Mouse (Mus musculus) neural tube, embryonic 11.5 days (tissue): ENCODE measurements around the gene Gm49384. TPM values are rescaled to one million over a fixed set of nuclear protein-coding genes. Genes with fewer than 3 reads are reported as not detected.
A peak's percentile ranks its signal among the peaks of the same experiment; 100 is the strongest.

Experiments used
- ATAC-seq: fragments of 200-750 bp; cut with Nextera tagmentation; 2 replicates; pipeline ENCODE4 v1.8.0; 2017; ENCODE audit warnings: moderate number of reproducible peaks, mild to moderate bottlenecking, moderate TSS enrichment, moderate library complexity; ENCODE audit not compliant: insufficient read depth, low FRiP score, low TSS enrichment
- DNase-seq: peaks from one replicate; pipeline ENCODE4 v3.0.0-alpha.2; 2015; ENCODE audit warnings: low spot score
- H3K27ac ChIP-seq: fragments of 300-500 bp; sonication (generic); 2 replicates; pipeline ENCODE4 v1.5.1; 2014; ENCODE audit warnings: low read depth, mild to moderate bottlenecking, low read length
- H3K27me3 ChIP-seq: fragments of 300-500 bp; sonication (generic); 2 replicates; pipeline ENCODE4 v1.6.1; 2014; ENCODE audit warnings: mild to moderate bottlenecking, low read length, mixed read lengths; ENCODE audit not compliant: control insufficient read depth, insufficient read depth
- H3K36me3 ChIP-seq: fragments of 300-500 bp; sonication (generic); 2 replicates; pipeline ENCODE4 v1.6.1; 2014; ENCODE audit warnings: mild to moderate bottlenecking, low read length, moderate library complexity, mixed read lengths; ENCODE audit not compliant: control insufficient read depth, insufficient read depth
- H3K4me1 ChIP-seq: fragments of 300-500 bp; sonication (generic); 2 replicates; pipeline ENCODE4 v1.6.1; 2014; ENCODE audit warnings: low read length, mixed read lengths; ENCODE audit not compliant: control insufficient read depth, insufficient read depth
- H3K4me2 ChIP-seq: fragments of 300-500 bp; sonication (generic); 2 replicates; pipeline ENCODE4 v1.6.1; 2014; ENCODE audit warnings: low read depth, mild to moderate bottlenecking, moderate library complexity
- H3K4me3 ChIP-seq: fragments of 300-500 bp; sonication (generic); 2 replicates; pipeline ENCODE4 v1.5.1; 2014; ENCODE audit warnings: low read depth, low read length
- H3K9ac ChIP-seq: fragments of 300-500 bp; sonication (generic); 2 replicates; pipeline ENCODE4 v1.6.1; 2014; ENCODE audit warnings: mild to moderate bottlenecking, low read length
- H3K9me3 ChIP-seq: fragments of 300-500 bp; sonication (generic); 2 replicates; pipeline ENCODE4 v1.6.1; 2016; ENCODE audit warnings: low read length; ENCODE audit not compliant: control insufficient read depth
- WGBS: fragments of 180-500 bp; shearing (Covaris S2); extraction: QIAGEN DNeasy Blood & Tissue Kit; methylation state at CpG from one replicate; pipeline ENCODE4 v1.1.7; 2014; 5-methylcytosine and 5-hydroxymethylcytosine counted together
- polyA plus RNA-seq: library from polyadenylated mRNA; unstranded; fragments of >200 nt; fragmentation: Nextera tagmentation; extraction: Ambion mirVana; gene quantifications from 2 replicates; pipeline ENCODE4 v1.2.1, GENCODE M21; 2014

Gm49384 gene
- 31.9 and 32.1 TPM in 2 replicates for polyA plus RNA-seq

DNA sequence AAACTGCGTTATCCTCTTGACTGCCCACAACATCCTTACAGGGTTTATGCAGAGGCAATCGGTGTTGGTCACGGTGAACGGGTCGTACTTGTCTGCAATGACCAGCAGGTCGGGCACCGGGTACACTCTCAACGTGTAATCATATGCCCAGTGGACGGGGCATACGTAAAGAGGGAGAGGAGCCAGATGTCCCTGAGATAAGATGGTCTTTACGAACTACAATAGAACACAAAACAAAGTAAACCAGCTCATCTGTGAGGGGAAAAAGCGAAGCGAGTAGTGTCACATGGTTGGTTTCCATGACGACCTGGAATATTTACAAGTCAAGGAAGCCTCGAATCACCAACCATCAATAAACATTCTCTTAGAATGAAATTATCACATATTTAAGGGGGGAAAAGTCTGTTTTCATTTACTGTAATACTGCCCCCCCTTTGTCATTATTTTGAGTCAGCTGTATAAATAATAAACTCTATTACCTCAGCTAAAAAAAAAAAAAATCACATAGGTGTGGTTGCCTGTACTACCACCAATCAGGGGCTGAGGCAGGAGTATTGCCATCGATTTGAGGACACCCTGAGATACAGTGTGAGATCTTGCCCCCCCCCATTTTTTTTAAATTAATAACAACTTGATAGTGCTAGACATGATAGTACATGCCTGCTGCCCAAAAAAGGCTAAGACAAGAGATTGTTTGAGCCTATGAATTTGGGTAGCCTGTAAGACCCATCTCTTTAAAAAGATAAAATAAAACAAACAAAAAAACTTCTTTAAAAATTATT is at the start of gene Gm49384:
TSS of gene Gm49384 (minus strand) at position 216 of the 782 bp plus-strand sequence.
- ATAC-seq (no peak), DNase-seq (no peak)
- Histone ChIP-seq H3K9ac (no peak within 1 kb of the TSS), H3K9me3 (no peaks in the 10 kb centered on the region), H3K4me1 (no peaks in the 10 kb centered on the region; the same call in 1 of the 2 replicates), H3K36me3 (no peaks in the 10 kb centered on the region; the same call in 1 of the 2 replicates), H3K4me3 (no peak within 1 kb of the TSS), H3K27me3 (no peaks in the 10 kb centered on the region), H3K27ac (no peak within 1 kb of the TSS), H3K4me2 (no peak within 1 kb of the TSS)
- WGBS: 75% methylated on average over 16 of the region's 16 CpGs

- WGBS: 97% methylated on average over 1 of the region's 1 CpGs
- no peak for ATAC-seq
- H3K4me2 ChIP-seq: no peak overlapping the region
- H3K4me1 ChIP-seq: no peaks in the 10 kb centered on the region
- no peak overlapping the region for H3K4me3 ChIP-seq
- H3K9me3 ChIP-seq: no peaks in the 10 kb centered on the region
- no peak overlapping the region for H3K9ac ChIP-seq
- no peak for DNase-seq
- H3K27me3 ChIP-seq: no peaks in the 10 kb centered on the region
- no peak overlapping the region for H3K27ac ChIP-seq
- H3K36me3 ChIP-seq: no peaks in the 10 kb centered on the region
These were observed 49.7 kb upstream of the Gm49384 start for GRCm38 (mm10) chr12:69253806-69254205.

- ATAC-seq (no peak), DNase-seq (no peak)
- Histone ChIP-seq H3K4me3 (no peak overlapping the region), H3K27ac (no peak overlapping the region), H3K27me3 (no peaks in the 10 kb centered on the region), H3K36me3 (no peaks in the 10 kb centered on the region), H3K4me1 (no peaks in the 10 kb centered on the region), H3K9me3 (no peaks in the 10 kb centered on the region), H3K4me2 (no peak overlapping the region), H3K9ac (no peak overlapping the region)
- 85% methylated on average over 8 of the region's 8 CpGs for WGBS
These were observed 46.7 kb upstream of the Gm49384 start for GRCm38 (mm10) chr12:69250756-69251155.

- 83% methylated on average over 4 of the region's 4 CpGs for WGBS
- H3K4me3 ChIP-seq: no peak overlapping the region
- H3K36me3 ChIP-seq: no peaks in the 10 kb centered on the region
- no peaks in the 10 kb centered on the region for H3K4me1 ChIP-seq
- no peak overlapping the region for H3K4me2 ChIP-seq
- no peaks in the 10 kb centered on the region for H3K27me3 ChIP-seq
- H3K27ac ChIP-seq: no peak overlapping the region
- no peak for DNase-seq
- H3K9ac ChIP-seq: no peak overlapping the region
- no peaks in the 10 kb centered on the region for H3K9me3 ChIP-seq
- ATAC-seq: no peak
These were observed 45.7 kb upstream of the Gm49384 start for GRCm38 (mm10) chr12:69249766-69250165.

- Histone ChIP-seq H3K27ac (peak overlapping the region; percentile 68), H3K27me3 (no peaks in the 10 kb centered on the region), H3K9ac (peak overlapping the region; percentile 92), H3K4me1 (peaks cover 3% of the 10 kb centered on the region; the same call in 1 of the 2 replicates), H3K36me3 (no peaks in the 10 kb centered on the region), H3K4me2 (peak overlapping the region; percentile 62), H3K4me3 (peak overlapping the region; percentile 68), H3K9me3 (no peaks in the 10 kb centered on the region)
- under 1% methylated on average over 54 of the region's 64 CpGs for WGBS
- ATAC-seq (peak; percentile 92), DNase-seq (peak; percentile 82)
These were observed 37.8 kb upstream of the Gm49384 start for GRCm38 (mm10) chr12:69241771-69242431.

- H3K4me2 ChIP-seq: peak overlapping the region; percentile 62
- no peak for DNase-seq
These were observed 37.3 kb upstream of the Gm49384 start for GRCm38 (mm10) chr12:69241405-69241770.

DNA sequence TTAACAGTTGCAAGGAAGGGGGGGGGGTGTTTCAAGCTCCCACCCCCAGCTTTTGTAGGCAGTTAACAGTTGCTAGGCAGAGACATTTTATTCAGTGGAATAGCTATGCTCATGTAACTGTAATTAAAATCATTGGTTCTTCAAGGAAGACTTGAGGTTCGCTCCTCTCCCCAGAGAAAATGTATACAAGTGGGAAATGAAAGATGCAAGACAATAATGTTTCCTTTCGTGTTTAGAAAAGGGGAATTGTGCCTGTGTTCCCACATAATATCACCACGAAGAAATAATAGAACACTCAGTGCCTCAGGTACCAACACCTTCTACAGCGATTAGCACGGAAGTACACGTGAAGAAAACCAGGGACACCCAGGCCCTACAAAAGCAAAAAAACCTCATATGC is 36.8 kb upstream of the Gm49384 start, which contains the start of gene Klhdc1:
TSS of gene Klhdc1 (plus strand) at position 301 of the 400 bp plus-strand sequence.
- ATAC-seq: no peak
- Histone ChIP-seq H3K36me3 (no peaks in the 10 kb centered on the region), H3K4me2 (peak within 1 kb of the TSS; percentile 62), H3K27me3 (no peaks in the 10 kb centered on the region), H3K9ac (peak within 1 kb of the TSS; percentile 92), H3K9me3 (no peaks in the 10 kb centered on the region), H3K4me1 (peaks cover 3% of the 10 kb centered on the region; the same call in 1 of the 2 replicates), H3K27ac (peak within 1 kb of the TSS; percentile 68), H3K4me3 (peak within 1 kb of the TSS; percentile 68)
- DNase-seq: no peak
- 64% methylated on average over 6 of the region's 6 CpGs for WGBS

More at GRCm38 (mm10) chr12:69241405-69241770, 37.3 kb upstream of the Gm49384 start:
- peak overlapping the region; percentile 68 for H3K27ac ChIP-seq
- no peaks in the 10 kb centered on the region for H3K27me3 ChIP-seq
- WGBS: 0% methylated on average over 3 of the region's 3 CpGs
- ATAC-seq: no peak
- H3K4me3 ChIP-seq: peak overlapping the region; percentile 68
- peak overlapping the region; percentile 92 for H3K9ac ChIP-seq
- H3K36me3 ChIP-seq: no peaks in the 10 kb centered on the region
- H3K9me3 ChIP-seq: no peaks in the 10 kb centered on the region
- peaks cover 3% of the 10 kb centered on the region; the same call in 1 of the 2 replicates for H3K4me1 ChIP-seq

DNA sequence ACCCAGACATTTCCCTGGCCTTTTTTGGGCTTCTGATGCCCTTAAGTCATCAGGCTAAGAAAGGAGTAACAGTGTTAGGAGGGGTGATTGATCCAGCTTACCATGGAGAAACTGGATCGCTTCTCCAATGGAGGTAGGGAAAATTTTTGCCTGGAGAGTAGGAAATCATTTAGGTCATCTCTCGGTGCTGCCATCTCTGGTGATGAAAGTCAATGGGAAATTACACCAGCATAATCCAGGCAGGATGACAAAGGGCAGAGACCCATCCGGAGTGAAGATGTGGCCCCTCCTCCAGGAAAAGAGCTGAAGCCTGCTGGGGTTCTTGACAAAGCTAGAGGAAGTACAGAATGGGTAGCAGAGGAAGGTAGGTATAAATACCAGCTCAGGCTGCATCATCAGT is 34.2 kb upstream of the Gm49384 start:
- Histone ChIP-seq H3K36me3 (no peaks in the 10 kb centered on the region), H3K27ac (no peak overlapping the region), H3K4me3 (no peak overlapping the region), H3K27me3 (no peaks in the 10 kb centered on the region), H3K9ac (no peak overlapping the region), H3K4me1 (peaks cover 3% of the 10 kb centered on the region; the same call in 1 of the 2 replicates), H3K4me2 (no peak overlapping the region), H3K9me3 (no peaks in the 10 kb centered on the region)
- WGBS: 49% methylated on average over 3 of the region's 3 CpGs
- no peak for DNase-seq
- ATAC-seq: no peak
